Mouse (Mus musculus) ES-E14 (cell line): ENCODE measurements around the gene Litaf.

Source experiments
- CHD2 ChIP-seq: IDR thresholded peaks from 2 replicates; pipeline ENCODE4 v1.6.1; 2014; ENCODE audit warnings: mild to moderate bottlenecking, low read depth, low read length, inconsistent platforms
- HCFC1 ChIP-seq: IDR thresholded peaks from 2 replicates; pipeline ENCODE4 v1.6.1; 2012; ENCODE audit warnings: low read length, inconsistent platforms, borderline replicate concordance; ENCODE audit not compliant: insufficient read depth
- MAFK ChIP-seq: IDR thresholded peaks from 2 replicates; pipeline ENCODE4 v1.6.1; 2014; ENCODE audit warnings: mild to moderate bottlenecking, low read depth, low read length, inconsistent platforms; ENCODE audit not compliant: insufficient read depth
- ZC3H11A ChIP-seq: IDR thresholded peaks from 2 replicates; pipeline ENCODE4 v1.6.1; 2012; ENCODE audit warnings: low read depth, mild to moderate bottlenecking, inconsistent platforms, low read length, borderline replicate concordance
- ZNF384 ChIP-seq: IDR thresholded peaks from 2 replicates; pipeline ENCODE4 v1.6.1; 2012; ENCODE audit warnings: low read depth, low read length, inconsistent platforms

DNA sequence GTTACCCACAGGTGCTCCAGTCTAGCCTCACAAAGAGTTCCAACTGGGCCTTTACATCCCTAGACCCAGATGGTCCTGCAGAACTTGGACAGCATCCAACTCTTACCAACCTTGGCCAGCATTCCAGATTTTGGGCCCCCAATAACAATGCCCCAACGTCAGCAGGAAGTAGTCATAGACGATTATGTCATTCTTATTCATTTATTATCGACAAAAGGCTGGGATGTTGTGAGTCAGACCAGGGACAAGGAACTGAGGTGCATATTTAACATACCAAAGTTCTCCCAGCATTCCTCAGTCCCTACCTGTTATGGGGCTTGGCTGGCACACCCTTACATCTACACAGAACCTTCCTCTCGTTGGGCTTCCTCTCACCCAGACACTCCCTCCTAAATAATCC lies 49.6 kb downstream of the Litaf start:
- TF ChIP-seq HCFC1 = no peak
- no peak for TF ChIP-seq ZC3H11A
- TF ChIP-seq CHD2 = no peak
- no peak for TF ChIP-seq ZNF384
- no peak for TF ChIP-seq MAFK
